Mouse (Mus musculus) lung, adult 2 months (tissue): ENCODE measurements around the gene Slc5a4b. TPM values are rescaled to one million over a fixed set of nuclear protein-coding genes. Genes with fewer than 3 reads are reported as not detected.

ENCODE experiments used
- DNase-seq: peaks from one replicate; pipeline ENCODE4 v3.0.0; 2022
- H3K4me1 ChIP-seq: fragments of 200-500 bp; 2 replicates; pipeline ENCODE4 v1.6.1; 2011; ENCODE audit warnings: low read length; ENCODE audit not compliant: control insufficient read depth, insufficient read depth
- H3K4me3 ChIP-seq: fragments of 200-500 bp; replicated peaks from 2 replicates; pipeline ENCODE3; 2011; ENCODE audit warnings: low read depth, mild to moderate bottlenecking, control low read depth, low read length; ENCODE audit errors: extremely low read depth
- CTCF ChIP-seq: fragments of 200-500 bp; IDR thresholded peaks from 2 replicates; pipeline ENCODE4 v1.5.1; 2011; ENCODE audit warnings: mild to moderate bottlenecking, low read length, control low read depth; ENCODE audit not compliant: insufficient read depth
- POLR2A ChIP-seq: fragments of 200-500 bp; IDR thresholded peaks from 2 replicates; pipeline ENCODE4 v1.6.1; 2011; ENCODE audit warnings: low read depth, mild to moderate bottlenecking, control low read depth, low read length, borderline replicate concordance; ENCODE audit errors: extremely low read depth
- WGBS: fragments of 180-500 bp; shearing (Covaris S2); methylation state at CpG from one replicate; pipeline ENCODE4 v1.1.7; 2018; 5-methylcytosine and 5-hydroxymethylcytosine counted together
- polyA plus RNA-seq: library from polyadenylated mRNA; depleted of rRNA; stranded (reverse); fragments of >200 nt; gene quantifications from 2 replicates; pipeline ENCODE4 v1.2.3, GENCODE M21; 2012; rRNA removed

Gene Slc5a4b
- polyA plus RNA-seq, result not detected in 2 replicates

GRCm38 (mm10) chr10:76110861-76111260, at the start of gene Slc5a4b:
TSS of gene Slc5a4b (minus strand) at chr10:76110961.
- no peak for DNase-seq
- no peaks in the 10 kb centered on the region for H3K4me1 ChIP-seq
- 90% methylated on average over 4 of the region's 4 CpGs for WGBS
- no peak within 1 kb of the TSS for H3K4me3 ChIP-seq
- TF ChIP-seq CTCF (no peak), POLR2A (no peak)

DNA sequence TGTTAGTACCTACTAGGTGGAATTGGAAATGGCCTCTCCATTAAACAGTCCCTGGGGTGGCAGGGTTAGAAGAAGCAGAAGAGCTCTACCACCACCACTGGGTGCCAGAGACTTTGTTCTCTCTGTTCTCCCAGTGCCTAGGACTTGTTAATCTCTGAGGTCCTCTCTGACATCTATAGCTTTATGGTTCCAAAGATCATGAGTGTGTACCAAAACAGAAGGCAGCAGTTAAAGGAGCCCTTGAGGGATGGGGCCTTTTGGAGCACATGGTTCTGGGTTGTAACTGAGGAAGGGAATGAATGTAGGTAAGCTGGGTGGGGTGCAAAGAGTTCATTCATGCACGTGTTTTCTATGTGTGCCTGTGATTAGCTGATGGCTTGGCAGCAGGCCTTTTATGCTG, 47.2 kb upstream of the Slc5a4b start:
- Histone ChIP-seq H3K4me3 (no peak overlapping the region), H3K4me1 (no peaks in the 10 kb centered on the region)
- TF ChIP-seq CTCF, result no peak
- TF ChIP-seq POLR2A, result no peak
- no peak for DNase-seq
- WGBS, result 41% methylated on average over 1 of the region's 1 CpGs

- no peak for DNase-seq
- Histone ChIP-seq H3K4me1 (no peaks in the 10 kb centered on the region), H3K4me3 (no peak overlapping the region)
- WGBS, result 67% methylated on average over 5 of the region's 5 CpGs
- TF ChIP-seq POLR2A (no peak), CTCF (no peak)
Observed at GRCm38 (mm10) chr10:76157528-76157927, 46.8 kb upstream of the Slc5a4b start.

GRCm38 (mm10) chr10:76155911-76156310, 45.1 kb upstream of the Slc5a4b start:
- TF ChIP-seq CTCF, result no peak
- DNase-seq, result no peak
- Histone ChIP-seq H3K4me3 (no peak overlapping the region), H3K4me1 (no peaks in the 10 kb centered on the region)
- WGBS, result 82% methylated on average over 7 of the region's 7 CpGs

GRCm38 (mm10) chr10:76147278-76147677, 36.5 kb upstream of the Slc5a4b start, which contains the start of gene Slc5a4a:
TSS of gene Slc5a4a (plus strand) at chr10:76147451.
- DNase-seq, result no peak
- WGBS, result 84% methylated on average over 5 of the region's 5 CpGs
- Histone ChIP-seq H3K4me1 (no peaks in the 10 kb centered on the region), H3K4me3 (no peak within 1 kb of the TSS)
- TF ChIP-seq POLR2A (no peak), CTCF (no peak)

DNA sequence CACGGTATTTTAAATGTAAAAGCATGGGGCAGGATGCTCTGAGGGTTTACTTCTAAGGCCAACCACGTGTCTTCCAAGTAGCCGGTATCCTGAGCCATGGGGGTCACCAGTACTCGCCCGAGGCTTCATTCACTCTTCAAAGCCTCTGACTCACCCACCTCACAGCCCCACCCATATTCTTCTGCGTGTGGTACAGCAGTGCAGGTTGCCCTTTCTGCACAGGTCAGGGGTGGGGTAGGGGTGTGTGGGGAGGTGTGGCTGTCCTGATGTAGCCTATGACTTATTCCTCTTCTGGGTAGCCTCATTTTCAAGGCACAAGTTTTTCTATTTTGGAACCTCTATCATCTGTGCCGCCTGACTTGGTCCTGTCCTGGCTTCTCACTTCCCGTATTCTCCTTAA, 36.1 kb upstream of the Slc5a4b start:
- no peak for DNase-seq
- H3K4me1 ChIP-seq, result no peaks in the 10 kb centered on the region
- WGBS, result 51% methylated on average over 8 of the region's 8 CpGs
- no peak for TF ChIP-seq POLR2A
- TF ChIP-seq CTCF, result no peak
- no peak overlapping the region for H3K4me3 ChIP-seq

- 62% methylated on average over 2 of the region's 2 CpGs for WGBS
- Histone ChIP-seq H3K4me1 (no peaks in the 10 kb centered on the region), H3K4me3 (no peak overlapping the region)
- TF ChIP-seq POLR2A, result no peak
- no peak for TF ChIP-seq CTCF
- no peak for DNase-seq
Observed at GRCm38 (mm10) chr10:76136318-76136717, 25.6 kb upstream of the Slc5a4b start.

GRCm38 (mm10) chr10:76132506-76132905, 21.7 kb upstream of the Slc5a4b start:
- 57% methylated on average over 4 of the region's 4 CpGs for WGBS
- no peak for TF ChIP-seq CTCF
- no peak for TF ChIP-seq POLR2A
- no peaks in the 10 kb centered on the region for H3K4me1 ChIP-seq

GRCm38 (mm10) chr10:76121495-76121894, 10.7 kb upstream of the Slc5a4b start:
- TF ChIP-seq POLR2A, result no peak
- no peak for TF ChIP-seq CTCF
- H3K4me3 ChIP-seq, result no peak overlapping the region
- no peak for DNase-seq
- 39% methylated on average over 5 of the region's 5 CpGs for WGBS
- H3K4me1 ChIP-seq, result no peaks in the 10 kb centered on the region

More at GRCm38 (mm10) chr10:76132506-76132905, 21.7 kb upstream of the Slc5a4b start:
- DNase-seq, result no peak
- no peak overlapping the region for H3K4me3 ChIP-seq

DNA sequence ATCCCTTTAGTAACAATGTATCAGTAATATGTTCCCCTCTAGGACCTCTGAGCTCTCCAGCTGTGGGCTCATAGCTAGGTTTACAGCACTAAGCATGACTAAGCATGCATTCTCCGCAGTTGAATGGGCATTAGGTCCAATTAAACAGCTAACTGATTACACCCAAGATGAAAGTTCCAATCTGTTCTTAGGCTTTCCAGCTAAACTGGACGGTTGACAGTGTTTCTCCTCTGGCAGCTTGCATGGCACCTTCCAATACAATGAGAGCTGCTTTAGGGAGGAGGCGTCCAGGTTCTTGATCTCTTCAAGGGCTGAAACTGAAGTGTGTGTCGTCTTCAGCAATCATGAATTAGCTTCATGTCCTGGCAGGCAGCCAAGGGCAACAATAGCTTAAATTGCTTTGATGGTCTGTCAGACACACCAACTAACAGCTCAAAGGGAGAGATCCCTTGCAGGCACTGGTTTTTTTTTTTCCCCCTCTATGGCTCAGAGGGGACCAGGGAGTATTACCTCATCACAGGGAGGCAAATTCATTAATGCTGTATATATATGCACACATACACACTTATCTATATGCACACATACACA, 9.5 kb upstream of the Slc5a4b start:
- 35% methylated on average over 4 of the region's 4 CpGs for WGBS
- Histone ChIP-seq H3K4me1 (no peaks in the 10 kb centered on the region), H3K4me3 (no peak overlapping the region)
- TF ChIP-seq POLR2A (no peak), CTCF (no peak)
- DNase-seq, result no peak

DNA sequence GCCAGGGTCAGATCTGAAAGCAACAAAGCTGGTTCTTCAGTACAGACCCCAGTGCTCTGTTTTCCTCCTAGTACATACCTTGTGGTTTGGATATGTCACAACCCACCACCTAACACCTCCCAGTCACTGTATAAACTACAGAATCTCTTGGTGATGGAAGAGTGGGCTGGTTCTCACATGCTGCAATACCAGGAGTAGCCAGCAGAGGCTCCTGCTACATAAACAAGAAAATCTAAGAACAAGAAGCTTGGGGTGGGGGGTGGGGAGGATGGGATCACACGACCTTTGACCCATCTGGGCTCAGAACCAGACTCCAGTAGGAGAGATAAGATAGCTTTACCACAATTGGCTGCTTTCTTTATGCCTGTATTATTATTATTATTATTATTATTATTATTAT, 8.0 kb upstream of the Slc5a4b start:
- TF ChIP-seq CTCF (no peak), POLR2A (no peak)
- H3K4me1 ChIP-seq, result no peaks in the 10 kb centered on the region
- WGBS, result 13% methylated on average over 1 of the region's 1 CpGs
- DNase-seq, result no peak
- no peak overlapping the region for H3K4me3 ChIP-seq
